Mouse (Mus musculus): ENCODE measurements around the gene Vcp.

- TF ChIP-seq CTCF (IDR thresholded peaks at IDR 0.05; ENCODE audit: low read depth) (no peak), EP300 (IDR thresholded peaks at IDR 0.05; ENCODE audit: low read depth) (no peak)
Observed at GRCm38 (mm10) chr4:43043644-43044357, 43.5 kb upstream of the Vcp start.

All from heart, postnatal 0 days (tissue).